Mouse (Mus musculus): Measurements from ENCODE around the gene Drc3. TPM values are rescaled to one million over a fixed set of nuclear protein-coding genes. Genes with fewer than 3 reads are reported as not detected.
A peak's percentile ranks its signal among the peaks of the same experiment; 100 is the strongest.
"Not testable (repeated sequence)": the region's sequence is repeated elsewhere in the genome, so short reads cannot be mapped to it uniquely, and the experiment has no call there.

The Drc3 gene
- total RNA-seq, 2 experiments from 2014 or later: 1.3 to 1.6 TPM

GRCm38 (mm10) chr11:60396546-60396945, 43.4 kb downstream of the Drc3 start:
- DNase-seq: peak; percentile 27

DNA sequence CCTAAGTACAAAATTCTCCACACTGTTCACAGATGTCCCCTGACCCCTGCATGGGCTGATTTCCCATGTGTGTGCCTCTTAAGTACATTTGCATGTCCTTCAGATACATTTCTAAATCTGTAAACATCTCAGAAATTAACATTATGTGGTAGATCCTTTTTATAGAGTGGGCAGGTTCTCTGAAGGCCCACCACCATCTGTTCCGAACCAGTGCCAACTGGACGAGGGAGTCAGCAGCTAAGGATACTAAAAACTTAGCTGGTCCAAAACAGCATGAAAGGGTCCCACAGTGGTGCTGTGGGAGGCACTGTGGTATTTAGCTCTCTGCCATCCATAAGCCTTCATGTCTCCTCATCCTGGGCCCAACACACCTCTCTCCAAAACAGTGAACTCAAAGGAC, 44.0 kb downstream of the Drc3 start:
- no peak for DNase-seq

DNA sequence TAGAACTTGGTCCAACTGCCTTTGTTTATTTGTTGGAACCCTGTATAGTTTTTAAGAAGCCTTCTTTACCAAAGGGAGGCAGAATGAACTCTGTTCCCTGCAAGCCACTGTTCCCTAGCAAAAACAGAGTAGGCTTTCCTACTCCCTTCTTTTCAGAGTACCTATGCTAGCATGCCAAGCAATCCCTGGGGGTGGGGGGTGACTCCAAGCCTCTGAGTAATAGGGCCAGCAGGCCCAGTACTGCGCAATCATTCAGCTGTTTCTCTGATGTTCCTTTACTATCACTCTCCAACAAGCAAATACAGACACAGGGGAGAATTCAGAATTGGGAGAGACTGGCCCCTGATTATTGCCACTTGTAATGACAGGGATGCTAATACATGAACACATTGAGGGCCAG, 53.5 kb downstream of the Drc3 start:
- no peak for DNase-seq

GRCm38 (mm10) chr11:60412173-60412572, 59.0 kb downstream of the Drc3 start:
- peak; percentile 68 for DNase-seq

DNA sequence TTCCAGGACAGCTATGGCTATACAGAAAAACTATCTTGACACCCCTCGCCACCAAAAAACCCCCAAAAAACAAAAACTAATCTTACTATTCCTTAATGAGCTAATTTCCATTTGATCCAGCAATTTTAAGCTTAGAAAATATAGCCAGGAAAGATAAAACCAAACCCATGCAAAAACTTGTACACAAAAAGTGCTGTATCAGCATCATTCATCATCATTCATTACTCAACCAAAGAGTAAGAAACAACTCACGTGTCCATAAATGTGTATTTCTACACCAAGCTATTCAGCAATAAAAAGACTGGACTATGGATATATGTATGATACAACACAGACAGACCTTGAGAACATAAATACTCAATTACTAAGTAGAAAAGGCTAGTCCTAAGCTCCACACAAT, 59.8 kb downstream of the Drc3 start:
- DNase-seq: no peak

GRCm38 (mm10) chr11:60416590-60416962, 63.4 kb downstream of the Drc3 start:
- no peak for DNase-seq

DNA sequence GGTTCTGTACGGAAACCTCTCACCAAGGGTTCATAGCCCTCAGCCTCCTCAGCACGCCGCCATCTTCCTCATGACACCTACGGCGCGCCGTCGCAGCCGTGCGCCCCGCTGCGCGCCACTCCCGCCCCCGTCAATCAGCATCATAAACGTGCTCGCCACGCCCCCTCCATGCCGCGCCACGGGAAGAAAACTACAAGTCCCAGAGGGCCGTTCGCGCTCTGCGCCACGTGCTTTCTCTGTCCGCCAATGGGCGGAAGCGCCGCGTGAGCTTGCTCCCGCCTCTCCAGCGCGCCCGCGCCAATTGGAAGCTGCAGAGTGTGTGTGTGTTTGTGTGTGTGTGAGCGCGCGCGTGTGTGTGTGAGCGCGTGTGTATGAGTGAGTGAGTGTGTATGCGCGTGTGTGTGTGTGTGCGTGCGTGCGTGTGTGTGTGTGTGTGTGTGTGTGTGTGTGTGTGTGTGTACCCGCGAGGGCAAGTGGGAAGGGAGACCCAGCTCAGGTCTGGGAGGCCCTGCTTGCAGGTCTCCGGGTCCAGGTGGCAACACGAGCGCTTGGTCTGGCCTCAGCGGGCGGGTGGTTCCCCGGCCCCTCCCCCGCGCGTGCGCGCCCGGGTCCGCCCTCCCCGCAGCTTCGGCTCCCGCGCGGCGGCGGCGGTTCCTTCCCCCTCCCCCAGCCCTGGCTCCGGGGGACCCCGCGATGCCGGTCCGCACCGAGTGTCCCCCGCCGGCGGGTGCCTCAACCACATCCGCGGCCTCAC, 64.0 kb downstream of the Drc3 start, which contains the start of gene Gid4:
TSS of gene Gid4 (plus strand) at position 183 of the 754 bp plus-strand sequence.
- peak; percentile 98 for DNase-seq

DNA sequence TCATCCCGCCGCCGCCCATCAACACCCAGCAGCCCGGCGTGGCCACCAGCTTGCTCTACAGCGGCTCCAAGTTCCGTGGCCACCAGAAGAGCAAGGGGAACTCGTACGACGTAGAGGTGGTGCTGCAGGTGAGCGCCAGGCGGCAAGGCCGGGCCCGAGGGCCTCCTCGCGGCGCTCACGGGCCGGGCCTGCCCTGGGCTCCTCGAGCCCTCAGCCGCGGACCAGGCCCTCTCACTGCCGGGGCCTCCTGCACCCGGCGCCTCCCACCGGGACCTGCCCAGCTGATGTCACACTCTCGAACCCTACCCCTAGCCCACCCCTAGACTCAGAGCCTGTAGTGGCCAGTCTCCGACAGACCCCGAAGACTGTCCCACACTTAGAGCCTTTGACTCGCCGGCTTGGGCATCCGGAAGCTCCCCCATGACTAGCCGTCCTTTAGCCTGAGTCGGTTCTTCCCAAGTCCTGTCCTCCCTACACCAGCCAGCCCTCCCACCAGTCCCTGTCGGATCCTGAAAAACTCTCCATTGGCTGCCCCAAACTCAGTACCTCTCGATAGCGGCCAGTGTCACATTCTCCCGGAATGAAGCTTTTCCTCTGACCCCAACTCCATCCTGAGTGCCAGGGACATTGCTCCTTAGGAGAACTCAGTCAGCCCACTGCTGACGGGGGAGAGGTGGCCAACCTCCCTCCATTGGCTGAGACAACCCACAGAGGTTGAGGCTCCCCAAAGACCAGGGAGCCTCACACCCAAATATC, 64.8 kb downstream of the Drc3 start, which contains the start of gene Atpaf2:
TSS of gene Atpaf2 (minus strand) at position 741 of the 756 bp plus-strand sequence.
- DNase-seq: peak; percentile 43

- DNase-seq: no peak
Measured at GRCm38 (mm10) chr11:60418473-60418803, 65.3 kb downstream of the Drc3 start.

DNA sequence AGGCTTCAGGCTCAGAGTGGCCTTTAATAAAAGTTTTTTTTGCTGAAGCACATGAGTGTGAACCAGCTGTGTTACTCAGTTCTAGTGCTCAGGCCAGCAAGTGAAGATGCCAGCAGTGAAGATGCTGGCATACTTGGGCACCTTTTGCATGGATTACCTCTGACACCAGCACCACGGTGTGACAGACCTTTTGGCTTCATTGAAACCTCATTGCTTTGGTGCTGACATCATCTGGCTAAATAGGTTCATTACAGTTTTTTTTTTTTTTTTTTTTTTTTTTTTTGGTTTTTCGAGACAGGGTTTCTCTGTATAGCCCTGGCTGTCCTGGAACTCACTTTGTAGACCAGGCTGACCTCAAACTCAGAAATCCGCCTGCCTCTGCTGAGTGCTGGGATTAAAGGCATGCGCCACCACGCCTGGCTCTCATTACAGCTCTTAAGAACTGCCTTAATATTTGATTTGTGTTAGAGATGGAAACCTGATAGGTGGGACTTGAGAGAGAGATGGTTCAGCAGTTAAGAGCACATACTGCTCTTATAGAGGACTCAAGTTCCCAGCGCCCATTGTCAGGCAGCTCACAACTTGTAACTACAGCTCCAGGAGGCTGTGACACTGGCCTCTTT, 69.0 kb downstream of the Drc3 start:
- DNase-seq: no peak

- DNase-seq: no peak
Measured at GRCm38 (mm10) chr11:60423006-60423405, 69.9 kb downstream of the Drc3 start.

- no peak for DNase-seq
Measured at GRCm38 (mm10) chr11:60426417-60426816, 73.3 kb downstream of the Drc3 start.

DNA sequence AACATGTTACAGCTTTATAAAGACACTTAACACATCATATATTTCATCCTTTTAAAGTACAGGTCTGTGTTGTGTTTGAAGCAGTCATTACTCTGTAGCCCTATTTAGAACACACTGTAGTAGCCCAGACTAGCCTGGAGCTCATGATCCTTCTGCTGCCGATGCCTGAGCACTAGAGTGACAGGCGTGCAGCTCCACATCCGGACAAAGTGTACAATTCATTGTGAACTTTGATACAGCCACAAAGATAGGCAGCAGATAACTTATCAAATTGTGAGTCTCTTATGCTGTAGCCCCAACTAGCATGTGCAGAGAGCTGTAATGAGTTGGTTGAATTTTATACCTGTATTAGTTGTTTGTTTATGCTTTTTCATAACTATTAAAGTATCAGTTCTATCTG, 74.5 kb downstream of the Drc3 start:
- no peak for DNase-seq

- no peak for DNase-seq
Measured at GRCm38 (mm10) chr11:60433501-60433900, 80.4 kb downstream of the Drc3 start.

GRCm38 (mm10) chr11:60435133-60435532, 82.0 kb downstream of the Drc3 start:
- no peak for DNase-seq

GRCm38 (mm10) chr11:60436618-60437017, 83.5 kb downstream of the Drc3 start:
- no peak for DNase-seq

- not testable (repeated sequence) for DNase-seq
Measured at GRCm38 (mm10) chr11:60439621-60440020, 86.5 kb downstream of the Drc3 start.

- DNase-seq: no peak
Measured at GRCm38 (mm10) chr11:60440176-60440575, 87.0 kb downstream of the Drc3 start.

DNA sequence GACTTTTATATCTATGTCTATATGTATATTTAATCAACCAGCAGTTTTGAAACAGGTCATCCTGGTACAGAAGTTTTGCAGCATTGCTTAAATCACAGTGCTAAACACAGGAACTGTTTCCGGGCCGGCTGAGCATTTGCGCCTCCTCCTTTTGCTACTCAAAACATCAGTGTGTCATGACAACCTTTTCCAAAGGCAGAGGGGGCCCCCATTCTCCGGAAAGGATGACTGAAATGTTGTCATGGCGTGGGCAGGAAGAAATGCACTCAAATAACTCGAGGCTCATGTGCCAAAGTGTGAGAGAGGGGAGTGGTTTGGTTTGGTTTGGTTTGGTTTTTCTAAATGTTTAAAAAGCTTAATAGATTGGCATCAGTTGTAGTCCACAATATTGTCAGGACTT, 89.8 kb downstream of the Drc3 start:
- no peak for DNase-seq
